Mouse (Mus musculus) lung, embryonic 16.5 days (tissue): ENCODE data around the gene Btnl2. TPM values are rescaled to one million over a fixed set of nuclear protein-coding genes. Genes with fewer than 3 reads are reported as not detected.

Experiments
- ATAC-seq: fragments of 200-750 bp; cut with Nextera tagmentation; 2 replicates; pipeline ENCODE4 v1.8.0; 2017; ENCODE audit warnings: low read depth, mild to moderate bottlenecking, moderate library complexity
- H3K27ac ChIP-seq: fragments of 300-500 bp; sonication (generic); 2 replicates; pipeline ENCODE4 v1.5.1; 2014; ENCODE audit warnings: mild to moderate bottlenecking, control low read depth, low read length
- H3K27me3 ChIP-seq: fragments of 300-500 bp; sonication (generic); 2 replicates; pipeline ENCODE4 v1.6.1; 2014; ENCODE audit warnings: low read depth, low read length, mixed read lengths; ENCODE audit not compliant: control insufficient read depth, insufficient read depth
- H3K36me3 ChIP-seq: fragments of 300-500 bp; sonication (generic); 2 replicates; pipeline ENCODE4 v1.6.1; 2014; ENCODE audit warnings: low read length; ENCODE audit not compliant: control insufficient read depth, insufficient read depth
- H3K4me1 ChIP-seq: fragments of 300-500 bp; sonication (generic); replicated peaks from 2 replicates; pipeline ENCODE4 v1.6.1; 2014; ENCODE audit warnings: low read length, mixed read lengths; ENCODE audit not compliant: control insufficient read depth, insufficient read depth
- H3K4me2 ChIP-seq: fragments of 300-500 bp; sonication (generic); 2 replicates; pipeline ENCODE4 v1.6.1; 2014; ENCODE audit warnings: low read depth, low read length, control low read depth
- H3K4me3 ChIP-seq: fragments of 300-500 bp; sonication (generic); 2 replicates; pipeline ENCODE4 v1.5.1; 2014; ENCODE audit warnings: mild to moderate bottlenecking, low read length, control low read depth
- H3K9ac ChIP-seq: fragments of 300-500 bp; sonication (generic); 2 replicates; pipeline ENCODE4 v1.6.1; 2014; ENCODE audit warnings: low read length, control low read depth
- H3K9me3 ChIP-seq: fragments of 300-500 bp; sonication (generic); 2 replicates; pipeline ENCODE4 v1.6.1; 2016; ENCODE audit warnings: low read length; ENCODE audit not compliant: control insufficient read depth
- WGBS: fragments of 180-500 bp; shearing (Covaris S2); extraction: QIAGEN DNeasy Blood & Tissue Kit; methylation state at CpG from one replicate; pipeline ENCODE4 v1.1.7; 2014; 5-methylcytosine and 5-hydroxymethylcytosine counted together
- polyA plus RNA-seq: library from polyadenylated mRNA; unstranded; fragments of >200 nt; fragmentation: Nextera tagmentation; extraction: Ambion mirVana; gene quantifications from 2 replicates; pipeline ENCODE4 v1.2.1, GENCODE M21; 2015

Btnl2 gene
- polyA plus RNA-seq, 1 experiment from 2014 or later = 0.09 TPM

DNA sequence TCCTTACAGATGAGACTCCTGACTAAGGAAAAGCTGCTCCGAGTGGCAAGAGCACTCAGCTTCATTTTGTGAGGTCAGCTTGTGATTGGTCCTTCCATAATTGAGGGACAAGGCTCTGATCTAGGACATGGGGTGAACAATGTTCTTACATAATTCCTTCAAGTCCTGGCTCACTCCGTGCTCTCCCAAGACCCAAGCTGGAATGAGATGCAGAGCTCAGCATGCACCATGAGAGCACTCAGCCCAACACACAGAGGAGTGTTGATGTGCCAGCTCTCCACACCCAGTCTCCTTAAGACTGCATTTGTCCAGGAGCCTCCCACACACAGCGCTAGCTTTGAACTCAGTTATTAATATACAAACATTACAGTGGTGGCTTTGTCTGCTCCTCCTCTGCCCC lies 30.1 kb downstream of the Btnl2 start:
- WGBS = 54% methylated on average over 3 of the region's 3 CpGs
- no peak overlapping the region for H3K4me3 ChIP-seq

DNA sequence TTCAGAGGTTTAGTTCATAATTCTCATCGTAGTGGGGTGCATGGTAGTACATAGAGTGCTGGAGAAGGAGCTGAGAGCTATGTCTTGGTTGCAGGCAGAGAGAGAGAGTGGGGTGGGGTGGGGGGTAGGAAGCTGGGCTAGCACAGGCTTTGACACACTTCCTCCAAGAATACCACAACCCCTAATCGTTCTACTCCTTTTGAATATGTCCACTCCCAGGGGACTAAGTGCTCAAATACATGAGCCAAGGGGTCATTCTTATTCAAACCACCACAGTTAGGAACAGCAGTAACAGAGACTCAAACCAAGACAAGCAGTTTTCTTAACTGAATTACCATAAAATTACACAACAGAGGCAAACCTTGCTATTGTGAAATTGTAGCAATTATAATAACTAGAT lies 32.0 kb downstream of the Btnl2 start:
- H3K9me3 ChIP-seq = no peaks in the 10 kb centered on the region
- no peak overlapping the region for H3K4me2 ChIP-seq
- H3K4me1 ChIP-seq = no peaks in the 10 kb centered on the region
- H3K4me3 ChIP-seq = no peak overlapping the region
- H3K36me3 ChIP-seq = no peaks in the 10 kb centered on the region
- H3K9ac ChIP-seq = no peak overlapping the region
- 60% methylated on average over 2 of the region's 2 CpGs for WGBS
- H3K27me3 ChIP-seq = 0 out of 2 replicates have a peak, but pooled peaks cover 3% of the 10 kb centered on the region
- H3K27ac ChIP-seq = no peak overlapping the region
- ATAC-seq = no peak

More for the DNA sequence above, 30.1 kb downstream of the Btnl2 start:
- no peaks in the 10 kb centered on the region for H3K4me1 ChIP-seq
- H3K27ac ChIP-seq = no peak overlapping the region
- ATAC-seq = no peak
- no peak overlapping the region for H3K9ac ChIP-seq
- H3K36me3 ChIP-seq = no peaks in the 10 kb centered on the region
- no peak overlapping the region for H3K4me2 ChIP-seq
- H3K27me3 ChIP-seq = no peaks in the 10 kb centered on the region
- H3K9me3 ChIP-seq = no peaks in the 10 kb centered on the region

DNA sequence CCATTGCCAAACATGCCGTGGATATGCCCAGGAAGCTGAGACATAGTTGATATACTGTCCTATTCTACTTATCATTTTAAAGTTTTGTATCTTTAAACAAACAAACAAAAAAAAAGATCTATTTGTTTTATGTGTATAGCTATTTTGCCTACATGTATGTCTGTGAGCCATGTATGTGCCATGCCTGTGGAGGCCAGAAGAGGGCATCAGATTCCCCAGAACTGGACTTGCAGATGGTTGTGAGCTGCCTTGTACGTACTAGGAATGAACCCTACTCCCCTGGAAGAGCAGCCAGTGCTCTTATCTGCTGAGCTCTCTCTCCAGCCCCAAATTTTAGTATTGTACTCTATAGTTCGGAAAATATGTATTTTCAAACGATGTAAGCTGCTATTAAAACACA lies 33.9 kb downstream of the Btnl2 start:
- H3K4me1 ChIP-seq = no peaks in the 10 kb centered on the region; the same call in 1 of the 2 replicates
- no peaks in the 10 kb centered on the region for H3K36me3 ChIP-seq
- no peaks in the 10 kb centered on the region for H3K9me3 ChIP-seq
- WGBS = 36% methylated on average over 4 of the region's 4 CpGs
- H3K27ac ChIP-seq = no peak overlapping the region
- no peak overlapping the region for H3K4me3 ChIP-seq
- H3K9ac ChIP-seq = no peak overlapping the region
- H3K27me3 ChIP-seq = 0 out of 2 replicates have a peak, but pooled peaks cover 3% of the 10 kb centered on the region
- no peak overlapping the region for H3K4me2 ChIP-seq
- no peak for ATAC-seq

DNA sequence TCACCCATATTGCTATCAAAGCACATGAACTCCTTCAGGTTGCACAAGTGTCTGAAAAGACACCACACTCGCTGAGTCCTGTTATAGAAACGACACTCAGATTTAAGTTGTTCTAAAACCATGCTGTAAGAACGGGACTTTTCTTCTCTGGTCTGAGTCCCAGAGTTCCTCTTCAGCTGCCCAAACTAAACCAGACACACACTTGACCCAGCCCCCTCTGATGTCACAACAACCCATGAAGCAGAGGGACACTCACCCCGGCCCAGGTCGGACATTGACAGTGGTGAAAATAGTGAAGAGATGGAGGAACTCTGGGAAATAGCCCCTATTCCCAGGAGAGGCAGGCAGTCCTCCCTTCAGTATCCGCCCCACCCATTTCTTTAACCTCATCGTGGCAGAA lies 36.9 kb downstream of the Btnl2 start:
- Histone ChIP-seq H3K36me3 (no peaks in the 10 kb centered on the region), H3K9me3 (no peaks in the 10 kb centered on the region), H3K4me3 (no peak overlapping the region), H3K9ac (no peak overlapping the region), H3K4me2 (no peak overlapping the region), H3K4me1 (no peaks in the 10 kb centered on the region; the same call in 1 of the 2 replicates), H3K27me3 (0 out of 2 replicates have a peak, but pooled peaks cover 3% of the 10 kb centered on the region), H3K27ac (no peak overlapping the region)
- no peak for ATAC-seq
- WGBS = 58% methylated on average over 7 of the region's 7 CpGs

DNA sequence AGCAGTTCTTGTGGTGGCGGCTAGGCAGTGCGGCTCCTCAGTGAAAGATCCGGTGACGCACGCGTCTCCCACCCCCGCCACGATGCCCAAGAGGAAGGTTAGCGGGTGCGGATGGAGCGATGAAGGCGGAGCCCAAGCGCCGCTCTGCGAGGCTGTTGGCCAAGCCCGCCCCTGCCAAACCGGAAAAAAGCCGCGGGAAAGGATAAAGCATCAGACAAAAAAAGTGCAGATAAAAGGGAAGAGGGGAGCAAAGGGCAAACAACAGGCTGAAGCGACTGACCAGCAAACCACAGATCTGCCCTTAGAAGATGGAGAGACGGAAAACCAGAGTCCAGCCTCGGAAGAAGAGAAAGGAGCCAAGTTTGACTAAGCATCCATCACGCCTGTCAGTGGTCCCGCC lies 37.7 kb downstream of the Btnl2 start:
- 3% methylated on average over 24 of the region's 24 CpGs for WGBS
- ATAC-seq = peak; percentile 59; the same call in 1 of the 2 replicates
- Histone ChIP-seq H3K9ac (no peak overlapping the region), H3K9me3 (no peaks in the 10 kb centered on the region), H3K27ac (no peak overlapping the region), H3K4me1 (no peaks in the 10 kb centered on the region; the same call in 1 of the 2 replicates), H3K4me2 (peak overlapping the region; percentile 58), H3K27me3 (0 out of 2 replicates have a peak, but pooled peaks cover 3% of the 10 kb centered on the region), H3K36me3 (no peaks in the 10 kb centered on the region), H3K4me3 (peak overlapping the region; percentile 42)

- no peaks in the 10 kb centered on the region for H3K9me3 ChIP-seq
- no peak for ATAC-seq
- no peak overlapping the region for H3K4me2 ChIP-seq
- no peak overlapping the region for H3K9ac ChIP-seq
- H3K4me3 ChIP-seq = no peak overlapping the region
- H3K36me3 ChIP-seq = no peaks in the 10 kb centered on the region
- H3K27me3 ChIP-seq = no peaks in the 10 kb centered on the region
- H3K27ac ChIP-seq = no peak overlapping the region
- no peaks in the 10 kb centered on the region for H3K4me1 ChIP-seq
- 61% methylated on average over 5 of the region's 5 CpGs for WGBS
Observed at GRCm38 (mm10) chr17:34397357-34397756, 42.7 kb downstream of the Btnl2 start.

DNA sequence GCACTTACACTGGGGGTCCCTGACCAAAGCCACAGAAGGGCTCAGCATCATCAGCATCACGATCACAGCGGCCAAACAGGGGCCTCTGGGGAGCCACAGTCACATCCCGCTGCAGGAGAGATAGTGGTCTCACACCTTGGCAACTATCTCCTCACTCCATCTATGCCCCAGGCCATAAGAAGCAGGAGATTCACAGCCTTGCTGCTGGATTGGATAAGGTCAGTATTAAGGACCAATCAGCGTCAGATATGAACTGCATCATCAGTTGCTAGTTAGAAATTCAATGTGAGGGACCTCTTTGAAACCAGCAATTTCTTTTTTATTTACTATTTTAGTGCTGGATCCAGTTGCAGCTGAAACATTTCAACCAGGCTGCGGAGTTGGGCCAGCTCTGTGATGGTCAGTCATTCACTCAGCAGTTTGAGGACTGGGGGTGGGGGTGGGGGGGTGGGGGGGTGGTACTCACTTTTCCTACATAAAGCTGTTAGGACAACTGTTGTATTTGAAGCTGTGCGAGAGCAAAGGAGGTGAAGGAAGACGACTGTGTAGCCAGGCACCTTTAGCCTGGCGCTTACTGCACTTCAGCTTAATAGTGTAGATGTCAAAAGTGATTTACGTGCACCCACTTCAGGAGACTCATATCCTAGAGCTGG lies 43.6 kb downstream of the Btnl2 start:
- peak; percentile 87 for ATAC-seq
- Histone ChIP-seq H3K9ac (no peak overlapping the region), H3K4me3 (peak overlapping the region; percentile 55), H3K27ac (no peak overlapping the region; the same call in 1 of the 2 replicates), H3K36me3 (no peaks in the 10 kb centered on the region), H3K27me3 (no peaks in the 10 kb centered on the region), H3K4me1 (no peaks in the 10 kb centered on the region), H3K9me3 (no peaks in the 10 kb centered on the region), H3K4me2 (peak overlapping the region; percentile 89)
- 18% methylated on average over 9 of the region's 9 CpGs for WGBS

DNA sequence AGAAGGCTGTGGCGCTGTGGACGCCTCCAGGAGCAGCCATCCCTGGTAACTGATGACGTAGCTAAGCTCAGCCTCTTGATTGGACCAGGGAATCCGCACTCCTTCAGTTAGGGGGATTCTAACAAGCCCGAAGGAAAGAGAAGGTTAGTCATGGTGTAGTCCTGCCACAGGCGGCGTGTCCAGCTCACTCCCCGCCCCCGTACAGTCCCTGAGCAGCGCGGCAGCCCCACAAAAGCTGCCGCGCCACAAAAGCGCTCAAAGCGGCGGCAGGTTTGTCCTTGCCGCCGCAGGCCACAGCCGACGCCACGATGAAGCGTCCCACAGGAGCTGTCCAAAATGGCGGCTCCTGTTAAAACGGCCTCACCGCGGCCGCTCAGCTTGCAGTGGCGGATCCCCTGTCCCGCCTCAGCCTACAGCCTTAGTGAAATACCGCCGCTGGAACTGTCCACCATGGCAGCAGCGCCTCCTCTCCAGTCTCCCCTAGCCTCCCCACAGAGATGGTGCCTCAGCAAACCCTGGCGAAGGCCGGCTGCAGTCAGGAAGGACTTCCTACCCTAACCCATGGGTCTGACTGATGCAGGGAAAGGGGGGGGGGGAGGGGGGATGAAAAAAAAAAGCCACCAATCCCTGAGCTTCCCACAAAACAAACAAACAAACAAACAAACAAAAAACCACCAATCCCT lies 44.2 kb downstream of the Btnl2 start, which contains the start of gene BC051142:
TSS of gene BC051142 (plus strand) at position 110 of the 683 bp plus-strand sequence.
- WGBS = 10% methylated on average over 34 of the region's 34 CpGs

DNA sequence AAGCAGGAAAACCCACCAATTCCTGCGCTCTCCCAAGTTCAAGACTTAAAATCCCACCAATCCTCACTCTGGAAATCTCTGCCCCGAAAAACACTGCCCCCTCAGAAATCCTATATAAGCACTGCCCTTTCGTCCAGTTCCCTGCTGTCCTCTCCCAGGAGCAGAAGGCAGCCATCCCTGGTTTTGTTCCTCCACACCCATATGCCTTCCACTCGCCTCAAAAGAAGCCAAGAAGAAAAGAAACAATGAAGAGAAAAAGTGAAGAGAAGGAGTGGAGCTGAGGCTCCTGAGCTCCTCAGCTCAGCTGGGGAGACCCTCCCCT lies 44.7 kb downstream of the Btnl2 start:
- Histone ChIP-seq H3K4me1 (no peaks in the 10 kb centered on the region), H3K27ac (no peak overlapping the region), H3K9me3 (no peaks in the 10 kb centered on the region), H3K4me2 (peak overlapping the region; percentile 89), H3K27me3 (no peaks in the 10 kb centered on the region), H3K4me3 (no peak overlapping the region), H3K9ac (no peak overlapping the region), H3K36me3 (no peaks in the 10 kb centered on the region)
- 57% methylated on average over 4 of the region's 4 CpGs for WGBS
- no peak for ATAC-seq

More for the DNA sequence above, 44.2 kb downstream of the Btnl2 start, which contains the start of gene BC051142:
- Histone ChIP-seq H3K4me1 (no peaks in the 10 kb centered on the region), H3K9me3 (no peaks in the 10 kb centered on the region), H3K4me3 (peak within 1 kb of the TSS; percentile 55), H3K36me3 (no peaks in the 10 kb centered on the region), H3K27me3 (no peaks in the 10 kb centered on the region), H3K9ac (peak within 1 kb of the TSS; percentile 66), H3K4me2 (peak within 1 kb of the TSS; percentile 89), H3K27ac (peak within 1 kb of the TSS; percentile 31)
- peak; percentile 92 for ATAC-seq
